Mouse (Mus musculus) limb, embryonic 11.5 days (tissue): ENCODE results near the gene Gpr35. TPM values are rescaled to one million over a fixed set of nuclear protein-coding genes. Genes with fewer than 3 reads are reported as not detected.
"Not testable (repeated sequence)": the region's sequence is repeated elsewhere in the genome, so short reads cannot be mapped to it uniquely, and the experiment has no call there.

Experiments used
- ATAC-seq: fragments of 200-750 bp; cut with Nextera tagmentation; 2 replicates; pipeline ENCODE4 v1.8.0; 2017; ENCODE audit warnings: low read depth; ENCODE audit not compliant: insufficient number of reproducible peaks, low FRiP score, low TSS enrichment
- DNase-seq: peaks from one replicate; pipeline ENCODE4 v3.0.0-alpha.2; 2015; ENCODE audit warnings: low spot score
- H3K27ac ChIP-seq: fragments of 300-500 bp; sonication (generic); replicated peaks from 2 replicates; pipeline ENCODE4 v1.5.1; 2014; ENCODE audit warnings: low read depth, mild to moderate bottlenecking, low read length
- H3K27me3 ChIP-seq: fragments of 300-500 bp; sonication (generic); 2 replicates; pipeline ENCODE4 v1.6.1; 2014; ENCODE audit warnings: mild to moderate bottlenecking, low read length, mixed read lengths; ENCODE audit not compliant: control insufficient read depth, insufficient read depth
- H3K36me3 ChIP-seq: fragments of 300-500 bp; sonication (generic); 2 replicates; pipeline ENCODE4 v1.6.1; 2014; ENCODE audit warnings: mild to moderate bottlenecking, low read length, moderate library complexity, mixed read lengths; ENCODE audit not compliant: control insufficient read depth, insufficient read depth
- H3K4me1 ChIP-seq: fragments of 300-500 bp; sonication (generic); 2 replicates; pipeline ENCODE4 v1.6.1; 2014; ENCODE audit warnings: low read length, mixed read lengths; ENCODE audit not compliant: control insufficient read depth, insufficient read depth
- H3K4me2 ChIP-seq: fragments of 300-500 bp; sonication (generic); 2 replicates; pipeline ENCODE4 v1.6.1; 2014; ENCODE audit warnings: low read depth, mild to moderate bottlenecking, moderate library complexity; ENCODE audit not compliant: severe bottlenecking
- H3K4me3 ChIP-seq: fragments of 300-500 bp; sonication (generic); 2 replicates; pipeline ENCODE4 v1.5.1; 2014; ENCODE audit warnings: low read depth, low read length
- H3K9ac ChIP-seq: fragments of 300-500 bp; sonication (generic); 2 replicates; pipeline ENCODE4 v1.6.1; 2014; ENCODE audit warnings: mild to moderate bottlenecking, low read length
- H3K9me3 ChIP-seq: fragments of 300-500 bp; sonication (generic); 2 replicates; pipeline ENCODE4 v1.6.1; 2016; ENCODE audit warnings: low read length; ENCODE audit not compliant: control insufficient read depth
- WGBS: fragments of 180-500 bp; shearing (Covaris S2); extraction: QIAGEN DNeasy Blood & Tissue Kit; methylation state at CpG from one replicate; pipeline ENCODE4 v1.1.7; 2014; 5-methylcytosine and 5-hydroxymethylcytosine counted together
- polyA plus RNA-seq: library from polyadenylated mRNA; unstranded; fragments of >200 nt; fragmentation: Nextera tagmentation; extraction: Ambion mirVana; gene quantifications from 2 replicates; pipeline ENCODE4 v1.2.1, GENCODE M21; 2014

Gene Gpr35
- polyA plus RNA-seq, 1 experiment from 2014 or later = 0.44 TPM

GRCm38 (mm10) chr1:92958999-92959398, 8.3 kb downstream of the Gpr35 start:
- no peak overlapping the region for H3K4me3 ChIP-seq
- no peak overlapping the region for H3K9ac ChIP-seq
- DNase-seq = no peak
- H3K27me3 ChIP-seq = no peaks in the 10 kb centered on the region
- WGBS = 88% methylated on average over 1 of the region's 1 CpGs
- H3K27ac ChIP-seq = no peak overlapping the region
- H3K4me2 ChIP-seq = no peak overlapping the region
- H3K9me3 ChIP-seq = no peaks in the 10 kb centered on the region
- H3K4me1 ChIP-seq = no peaks in the 10 kb centered on the region
- ATAC-seq = no peak
- H3K36me3 ChIP-seq = no peaks in the 10 kb centered on the region

- ATAC-seq, H3K27ac ChIP-seq, H3K4me3 ChIP-seq, H3K9me3 ChIP-seq, H3K4me2 ChIP-seq, H3K4me1 ChIP-seq, H3K27me3 ChIP-seq, H3K36me3 ChIP-seq, DNase-seq, H3K9ac ChIP-seq: not testable (repeated sequence)
- 84% methylated on average over 6 of the region's 6 CpGs for WGBS
Observed at GRCm38 (mm10) chr1:92970791-92971190, 20.1 kb downstream of the Gpr35 start.

DNA sequence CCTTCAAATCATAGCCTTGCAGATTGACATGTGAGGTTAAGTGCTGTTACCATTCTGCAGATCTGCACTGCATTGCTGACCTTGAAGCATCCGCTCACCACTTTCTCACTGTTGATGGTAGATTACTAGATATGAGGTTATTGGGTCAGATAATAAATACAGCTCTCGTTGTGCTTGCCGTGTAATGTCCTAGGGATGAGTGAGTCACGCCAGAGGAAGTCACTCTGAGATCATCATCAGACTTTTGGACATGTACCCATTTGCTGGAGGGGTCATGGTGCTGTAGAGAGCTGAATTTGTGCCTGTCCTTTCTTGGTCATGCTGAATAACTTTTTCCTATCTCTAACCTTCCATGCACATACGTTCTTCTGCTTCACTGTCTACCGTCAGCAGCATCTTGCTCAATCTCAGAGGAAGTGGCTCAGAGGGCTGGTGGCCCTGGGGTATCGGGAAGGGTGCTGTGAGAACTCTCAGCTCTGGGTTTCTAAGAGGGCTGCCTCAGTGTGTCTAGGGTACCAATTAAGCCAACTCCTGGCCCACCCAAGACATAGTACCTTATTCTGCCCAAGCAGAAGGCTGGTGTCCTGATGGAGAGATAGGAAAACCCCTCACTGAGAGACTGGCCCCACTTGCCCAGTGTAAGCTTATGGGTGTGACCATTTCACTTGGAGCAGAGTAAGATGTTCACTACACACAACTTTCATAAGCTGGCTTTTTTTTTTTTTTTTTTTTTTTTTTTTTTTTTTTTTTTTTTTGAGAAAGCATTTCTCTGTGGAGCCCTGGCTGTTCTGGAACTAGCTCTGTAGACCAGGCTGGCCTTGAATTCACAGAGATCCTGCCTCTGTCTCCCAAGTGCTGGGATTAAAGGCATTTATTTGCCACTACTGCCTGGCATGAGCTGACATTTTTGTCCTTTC, 21.5 kb downstream of the Gpr35 start:
- ATAC-seq (no peak), DNase-seq (no peak)
- no peaks in the 10 kb centered on the region for H3K36me3 ChIP-seq
- WGBS = 90% methylated on average over 7 of the region's 7 CpGs
- H3K9ac ChIP-seq = no peak overlapping the region
- H3K27ac ChIP-seq = no peak overlapping the region
- no peak overlapping the region for H3K4me2 ChIP-seq
- H3K4me3 ChIP-seq = no peak overlapping the region
- no peaks in the 10 kb centered on the region for H3K9me3 ChIP-seq
- no peaks in the 10 kb centered on the region for H3K4me1 ChIP-seq
- no peaks in the 10 kb centered on the region for H3K27me3 ChIP-seq

DNA sequence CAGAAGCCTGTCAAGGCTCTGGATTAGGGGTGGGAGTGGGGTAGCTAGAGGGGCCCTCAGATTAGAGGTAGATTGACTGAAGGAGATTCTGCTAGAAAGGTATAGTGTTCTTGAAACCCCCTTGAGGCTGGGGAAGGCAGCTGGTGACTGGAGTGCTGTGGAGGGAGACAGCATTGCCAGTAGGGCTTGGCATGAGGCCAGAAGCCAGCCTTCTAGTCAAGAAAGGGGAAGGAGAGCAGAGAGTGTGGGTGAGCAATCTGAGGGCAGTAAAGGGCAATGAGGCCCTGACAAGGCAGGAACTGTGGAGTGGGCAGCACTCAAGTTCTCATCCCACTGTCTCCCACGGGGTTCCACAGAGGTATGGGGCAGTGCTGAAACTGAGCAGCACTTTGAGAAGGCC, 22.2 kb downstream of the Gpr35 start:
- Histone ChIP-seq H3K27me3 (no peaks in the 10 kb centered on the region), H3K4me2 (no peak overlapping the region), H3K9me3 (no peaks in the 10 kb centered on the region), H3K9ac (no peak overlapping the region), H3K4me1 (no peaks in the 10 kb centered on the region), H3K27ac (no peak overlapping the region), H3K36me3 (no peaks in the 10 kb centered on the region), H3K4me3 (no peak overlapping the region)
- 94% methylated on average over 1 of the region's 1 CpGs for WGBS
- DNase-seq = no peak
- ATAC-seq = no peak

GRCm38 (mm10) chr1:92976141-92976566, 25.5 kb downstream of the Gpr35 start:
- no peak overlapping the region for H3K4me3 ChIP-seq
- no peaks in the 10 kb centered on the region for H3K36me3 ChIP-seq
- no peaks in the 10 kb centered on the region for H3K9me3 ChIP-seq
- no peak for ATAC-seq
- no peak overlapping the region for H3K4me2 ChIP-seq
- 37% methylated on average over 6 of the region's 6 CpGs for WGBS
- H3K4me1 ChIP-seq = no peaks in the 10 kb centered on the region
- H3K27me3 ChIP-seq = no peaks in the 10 kb centered on the region
- no peak overlapping the region for H3K9ac ChIP-seq
- no peak overlapping the region for H3K27ac ChIP-seq
- DNase-seq = no peak

GRCm38 (mm10) chr1:92978645-92979044, 28.0 kb downstream of the Gpr35 start:
- Histone ChIP-seq H3K36me3 (no peaks in the 10 kb centered on the region), H3K4me3 (no peak overlapping the region), H3K27me3 (no peaks in the 10 kb centered on the region), H3K27ac (no peak overlapping the region), H3K9ac (no peak overlapping the region), H3K4me2 (no peak overlapping the region), H3K4me1 (no peaks in the 10 kb centered on the region), H3K9me3 (no peaks in the 10 kb centered on the region)
- WGBS = 45% methylated on average over 7 of the region's 7 CpGs
- DNase-seq (no peak), ATAC-seq (no peak)

DNA sequence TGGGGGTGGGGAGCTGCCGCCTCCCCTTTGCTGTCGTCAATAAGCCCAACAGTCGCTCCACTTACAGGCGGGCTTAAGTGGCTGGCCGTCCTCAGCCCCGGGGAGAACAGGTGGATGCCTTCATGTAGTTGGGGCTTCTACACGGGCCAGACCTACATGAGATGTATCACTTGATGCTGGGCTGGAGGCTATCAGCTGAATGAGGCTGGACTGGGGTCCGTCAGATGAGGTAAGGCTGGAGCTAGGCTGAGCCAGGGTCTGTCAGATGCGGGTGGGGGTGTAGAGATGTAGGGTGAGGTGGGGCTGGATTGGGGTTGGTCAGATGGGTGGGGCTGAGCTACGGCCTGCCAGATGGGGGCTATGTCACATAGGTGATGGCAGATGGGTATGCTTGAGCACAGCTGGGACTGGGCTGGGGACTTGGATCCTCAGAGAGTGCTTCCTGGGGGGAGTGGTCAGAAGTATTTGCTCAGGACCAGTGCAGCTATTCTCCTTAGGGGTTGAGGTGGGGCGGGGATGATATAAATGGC, 28.5 kb downstream of the Gpr35 start:
- H3K9ac ChIP-seq = no peak overlapping the region
- H3K4me2 ChIP-seq = no peak overlapping the region
- H3K27ac ChIP-seq = no peak overlapping the region
- 20% methylated on average over 11 of the region's 11 CpGs for WGBS
- H3K9me3 ChIP-seq = no peaks in the 10 kb centered on the region
- no peaks in the 10 kb centered on the region for H3K4me1 ChIP-seq
- no peaks in the 10 kb centered on the region for H3K36me3 ChIP-seq
- no peaks in the 10 kb centered on the region for H3K27me3 ChIP-seq
- H3K4me3 ChIP-seq = no peak overlapping the region
- peak; percentile 29 for DNase-seq
- ATAC-seq = peak; percentile 42

DNA sequence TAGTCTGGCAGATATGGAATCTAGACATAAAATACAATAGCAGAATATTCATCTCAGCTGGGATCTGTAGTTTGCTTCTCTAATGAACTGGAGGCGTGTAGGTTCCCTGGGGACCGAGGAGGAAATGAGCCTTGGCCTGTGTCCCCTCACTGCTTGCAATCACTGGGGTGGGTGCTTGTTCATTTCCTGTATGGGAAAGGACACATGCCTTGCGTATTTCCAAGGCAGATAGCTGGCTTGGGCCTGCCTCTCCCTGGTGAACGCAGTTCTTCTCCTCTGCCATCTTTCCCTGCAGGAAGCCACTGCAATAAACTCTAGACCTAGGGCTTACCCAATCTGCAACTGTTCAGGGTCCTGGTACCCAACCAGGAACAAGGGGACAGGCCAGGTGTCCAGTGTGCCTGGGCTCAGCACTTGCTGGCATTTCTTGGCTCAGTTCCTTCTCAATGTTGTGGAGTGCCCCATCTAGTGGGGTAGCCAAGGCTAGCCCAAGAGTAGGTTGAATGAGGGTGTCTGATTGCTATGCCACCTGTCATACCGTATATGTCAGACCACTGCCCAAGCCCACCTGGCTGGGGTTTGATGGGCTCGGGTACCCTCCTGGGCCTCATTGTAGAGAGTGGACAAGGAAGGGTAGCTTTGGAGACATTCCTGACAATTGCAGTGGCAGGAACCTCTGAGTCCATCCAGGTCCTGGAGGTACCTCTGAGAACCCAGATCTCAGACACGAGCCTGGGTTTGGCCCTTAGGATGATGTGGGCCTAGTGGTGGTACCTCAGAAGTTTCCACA, 30.6 kb downstream of the Gpr35 start:
- ATAC-seq = no peak
- 85% methylated on average over 7 of the region's 7 CpGs for WGBS

More for the DNA sequence above, 30.6 kb downstream of the Gpr35 start:
- no peak overlapping the region for H3K27ac ChIP-seq
- H3K9ac ChIP-seq = no peak overlapping the region
- DNase-seq = no peak
- H3K36me3 ChIP-seq = no peaks in the 10 kb centered on the region
- H3K4me1 ChIP-seq = no peaks in the 10 kb centered on the region
- no peak overlapping the region for H3K4me3 ChIP-seq
- no peaks in the 10 kb centered on the region for H3K9me3 ChIP-seq
- H3K4me2 ChIP-seq = no peak overlapping the region
- H3K27me3 ChIP-seq = no peaks in the 10 kb centered on the region
